Mouse (Mus musculus) liver, embryonic 14.5 days (tissue): ENCODE results near the gene Tmem33. TPM values are rescaled to one million over a fixed set of nuclear protein-coding genes. Genes with fewer than 3 reads are reported as not detected.

Experiments
- ATAC-seq: fragments of 200-750 bp; cut with Nextera tagmentation; 2 replicates; pipeline ENCODE4 v1.8.0; 2017; ENCODE audit warnings: moderate number of reproducible peaks, mild to moderate bottlenecking, moderate library complexity; ENCODE audit not compliant: insufficient read depth
- DNase-seq, 3 experiments: peaks; one replicate each; pipeline ENCODE4 v3.0.0-alpha.2; 2012 to 2013; ENCODE audit warnings: low read depth in 3 of 3, low spot score in 3 of 3
- H3K27ac ChIP-seq: fragments of 300-500 bp; sonication (generic); 2 replicates; pipeline ENCODE4 v1.5.1; 2014; ENCODE audit warnings: moderate library complexity, mild to moderate bottlenecking, control low read depth, inconsistent platforms
- H3K27me3 ChIP-seq: fragments of 300-500 bp; sonication (generic); 2 replicates; pipeline ENCODE4 v1.6.1; 2014; ENCODE audit warnings: mild to moderate bottlenecking, low read length, moderate library complexity; ENCODE audit not compliant: control insufficient read depth, insufficient read depth
- H3K36me3 ChIP-seq: fragments of 300-500 bp; sonication (generic); replicated peaks from 2 replicates; pipeline ENCODE4 v1.6.1; 2014; ENCODE audit warnings: low read depth; ENCODE audit not compliant: control insufficient read depth, insufficient read depth
- H3K4me1 ChIP-seq, 2 experiments: fragments of 200-500 bp in 1 of 2; fragments of 300-500 bp in 1 of 2; sonication (generic) in 1 of 2; replicated peaks; 2 replicates each; pipeline ENCODE4 v1.6.1; 2012 to 2014; ENCODE audit warnings: antibody characterized with exemption in 1 of 2, inconsistent platforms in 1 of 2, low read length in 1 of 2; ENCODE audit not compliant: control insufficient read depth in 2 of 2, insufficient read depth in 2 of 2
- H3K4me2 ChIP-seq: fragments of 300-500 bp; sonication (generic); 2 replicates; pipeline ENCODE4 v1.6.1; 2014; ENCODE audit warnings: low read depth, mild to moderate bottlenecking, control low read depth, moderate library complexity
- H3K4me3 ChIP-seq, 2 experiments: fragments of 200-500 bp in 1 of 2; fragments of 300-500 bp in 1 of 2; sonication (generic) in 1 of 2; 2 replicates each; pipeline ENCODE4 v1.5.1; 2012 to 2014; ENCODE audit warnings: low read depth in 2 of 2, low read length in 2 of 2, mild to moderate bottlenecking in 2 of 2, control low read depth in 1 of 2, inconsistent platforms in 1 of 2, moderate library complexity in 1 of 2; ENCODE audit not compliant: insufficient read depth in 1 of 2
- H3K9ac ChIP-seq: fragments of 300-500 bp; sonication (generic); replicated peaks from 2 replicates; pipeline ENCODE4 v1.6.1; 2014; ENCODE audit warnings: mild to moderate bottlenecking, control low read depth, moderate library complexity
- H3K9me3 ChIP-seq: fragments of 300-500 bp; sonication (generic); 2 replicates; pipeline ENCODE4 v1.6.1; 2016; ENCODE audit warnings: low read length, mixed read lengths; ENCODE audit not compliant: control insufficient read depth
- CTCF ChIP-seq: IDR thresholded peaks from 2 replicates; pipeline ENCODE4 v1.5.1; 2016; ENCODE audit warnings: antibody characterized with exemption, low read depth, control low read depth
- EP300 ChIP-seq: IDR thresholded peaks from 2 replicates; pipeline ENCODE4 v1.6.1; 2016; ENCODE audit warnings: antibody characterized with exemption, low read depth
- WGBS: fragments of 180-500 bp; shearing (Covaris S2); extraction: QIAGEN DNeasy Blood & Tissue Kit; methylation state at CpG from one replicate; pipeline ENCODE4 v1.1.7; 2014; ENCODE audit not compliant: insufficient replicate concordance; 5-methylcytosine and 5-hydroxymethylcytosine counted together
- polyA plus RNA-seq, 2 experiments: library from polyadenylated mRNA; depleted of rRNA in 1 of 2; stranded (reverse) in 1 of 2; unstranded in 1 of 2; fragments of >200 nt; fragmentation: Nextera tagmentation in 1 of 2; extraction: Ambion mirVana in 1 of 2; gene quantifications; 2 replicates each; pipeline versions ENCODE4 v1.2.1 to v1.2.3; 2012 to 2014

Gene Tmem33
- polyA plus RNA-seq (2012; rRNA removed) (41.4 and 45.3 TPM in 2 replicates), polyA plus RNA-seq (2014; fragmentation: Nextera tagmentation; extraction: Ambion mirVana) (83.7 and 83.8 TPM in 2 replicates)

DNA sequence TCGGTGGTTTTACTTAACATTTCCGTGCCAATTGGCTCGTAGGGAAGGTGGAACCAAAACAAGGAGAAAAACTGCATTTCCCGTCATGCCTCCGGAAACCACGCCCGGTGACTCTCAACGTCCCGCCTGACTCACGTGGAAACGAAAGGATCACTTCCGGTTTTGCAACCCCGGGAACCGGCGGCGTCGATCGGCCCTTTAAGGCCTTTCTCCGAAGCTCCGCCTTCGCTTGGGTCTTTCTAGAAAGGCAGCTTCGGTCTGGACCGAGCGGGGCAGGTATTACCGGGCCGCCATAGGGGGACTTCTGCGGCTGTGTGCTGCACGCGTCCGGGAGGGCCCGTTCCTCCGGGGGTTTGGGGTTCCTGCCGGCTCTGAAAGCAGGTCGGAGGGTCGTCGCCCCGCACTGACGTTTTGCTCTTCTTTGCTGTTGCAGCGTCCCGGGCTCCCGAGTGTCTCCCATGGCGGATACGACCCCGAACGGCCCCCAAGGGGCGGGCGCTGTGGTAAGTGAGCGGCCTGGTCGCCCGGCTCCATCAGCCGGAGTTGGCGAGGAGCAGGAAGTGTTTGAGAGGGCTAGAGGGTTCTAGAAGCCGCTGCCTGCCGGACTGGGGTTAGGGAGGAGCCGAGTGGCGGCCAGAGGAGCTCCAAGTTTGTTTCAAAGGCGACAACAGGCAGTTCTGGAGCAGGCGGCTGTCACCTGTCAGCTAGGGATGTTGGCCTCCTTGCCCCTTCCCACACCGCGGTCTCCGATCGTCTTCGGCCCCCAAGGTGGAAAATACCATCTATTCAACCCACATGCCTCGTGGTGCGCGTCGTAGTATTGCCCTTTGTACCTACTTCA, at the start of gene Tmem33:
Gene Tmem33, plus strand, starts transcription at position 35 of the 841 bp plus-strand sequence.
- Histone ChIP-seq H3K4me2 (peak within 1 kb of the TSS; percentile 89), H3K27me3 (no peaks in the 10 kb centered on the region; the same call in 1 of the 2 replicates), H3K27ac (peak within 1 kb of the TSS; percentile 83), H3K9ac (peak within 1 kb of the TSS; percentile 86), H3K4me1 (peaks cover 10 to 21% of the 10 kb centered on the region in 2 experiments), H3K4me3 (peak within 1 kb of the TSS; percentile 80 to 96), H3K36me3 (peaks cover 19% of the 10 kb centered on the region), H3K9me3 (no peaks in the 10 kb centered on the region)
- under 1% methylated on average over 67 of the region's 67 CpGs for WGBS
- peak; percentile 96 to 97 (median 97) for DNase-seq
- ATAC-seq = peak; percentile 89
- peak; percentile 34; the same call in 1 of the 2 replicates for TF ChIP-seq EP300
- TF ChIP-seq CTCF = no peak

DNA sequence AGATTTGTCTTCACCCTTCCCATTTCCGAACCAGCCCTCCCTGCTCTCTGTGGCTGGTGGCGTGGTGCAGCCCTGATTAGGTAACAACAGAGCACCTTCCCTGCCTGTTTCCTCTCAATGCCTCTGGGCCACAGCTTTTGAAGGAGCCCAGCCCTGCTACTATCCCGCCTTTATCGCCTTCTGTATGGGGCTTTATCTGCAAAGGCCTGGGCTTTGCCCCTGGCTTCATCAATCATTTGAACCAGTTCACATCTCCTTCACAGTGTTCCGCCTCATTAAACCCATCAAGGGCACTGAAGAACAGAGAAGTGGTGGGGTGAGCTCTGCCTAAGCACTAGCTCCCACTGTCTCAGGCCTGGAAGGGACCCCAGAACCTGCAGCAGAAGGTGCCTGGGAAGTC, 47.2 kb upstream of the Tmem33 start:
- ATAC-seq = no peak

DNA sequence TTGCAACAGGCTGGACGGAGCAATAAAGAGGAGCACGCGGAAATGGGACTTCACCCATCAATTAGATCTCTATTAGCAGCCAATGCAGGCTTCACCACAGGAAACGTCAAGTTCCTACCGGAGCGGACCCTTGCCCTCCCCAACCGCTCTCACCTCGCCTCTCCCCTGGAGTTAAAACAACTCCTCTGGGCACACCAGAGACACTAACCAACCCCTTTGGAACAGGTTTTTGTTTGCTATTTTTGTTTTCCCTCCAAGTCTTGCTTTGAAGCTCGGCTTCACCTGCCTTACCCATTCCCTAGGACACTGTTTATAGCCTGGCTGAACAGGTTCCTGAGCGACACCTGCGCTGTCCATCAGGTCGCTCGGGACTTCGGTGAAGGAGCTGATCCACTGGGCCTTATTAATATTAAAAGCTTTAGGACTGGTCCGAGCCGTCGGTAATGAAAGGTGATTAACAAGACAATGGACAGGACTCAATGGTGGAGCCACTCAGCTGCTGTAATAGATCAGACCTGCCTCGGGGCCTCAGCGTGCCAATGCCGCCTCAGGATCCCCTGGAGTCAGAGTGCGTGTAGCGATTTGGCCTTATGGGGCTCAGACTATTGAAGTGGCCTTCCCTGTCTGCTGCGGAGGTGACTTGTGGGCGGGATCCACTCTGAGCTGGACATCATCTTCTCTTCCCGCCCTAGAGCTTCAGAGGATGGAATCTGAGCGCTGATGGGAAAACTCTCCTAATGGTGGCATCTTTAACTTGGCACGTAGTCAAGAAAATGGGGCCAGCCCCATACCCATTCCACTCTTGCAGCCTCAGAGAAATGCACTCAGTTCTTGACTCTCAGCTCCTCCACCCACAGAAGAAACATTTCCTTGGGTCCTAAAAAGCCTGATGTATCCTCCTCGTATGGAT, 45.0 kb upstream of the Tmem33 start:
- peaks cover 55% of the 10 kb centered on the region for H3K27me3 ChIP-seq
- H3K9me3 ChIP-seq = no peaks in the 10 kb centered on the region
- H3K27ac ChIP-seq = no peak overlapping the region
- DNase-seq (no peak), ATAC-seq (no peak)
- H3K4me1 ChIP-seq = no peaks in the 10 kb centered on the region
- H3K4me3 ChIP-seq = no peak overlapping the region
- 4% methylated on average over 28 of the region's 28 CpGs for WGBS
- H3K36me3 ChIP-seq = no peaks in the 10 kb centered on the region
- H3K4me2 ChIP-seq = no peak overlapping the region
- no peak for TF ChIP-seq CTCF
- no peak for TF ChIP-seq EP300
- no peak overlapping the region for H3K9ac ChIP-seq

More for the DNA sequence above, 47.2 kb upstream of the Tmem33 start:
- Histone ChIP-seq H3K4me3 (no peak overlapping the region), H3K4me2 (no peak overlapping the region), H3K4me1 (no peaks in the 10 kb centered on the region), H3K27ac (no peak overlapping the region), H3K9me3 (no peaks in the 10 kb centered on the region), H3K27me3 (peaks cover 38% of the 10 kb centered on the region), H3K36me3 (no peaks in the 10 kb centered on the region), H3K9ac (no peak overlapping the region)
- TF ChIP-seq CTCF = no peak
- no peak for TF ChIP-seq EP300
- no peak for DNase-seq
- WGBS = 18% methylated on average over 5 of the region's 5 CpGs

DNA sequence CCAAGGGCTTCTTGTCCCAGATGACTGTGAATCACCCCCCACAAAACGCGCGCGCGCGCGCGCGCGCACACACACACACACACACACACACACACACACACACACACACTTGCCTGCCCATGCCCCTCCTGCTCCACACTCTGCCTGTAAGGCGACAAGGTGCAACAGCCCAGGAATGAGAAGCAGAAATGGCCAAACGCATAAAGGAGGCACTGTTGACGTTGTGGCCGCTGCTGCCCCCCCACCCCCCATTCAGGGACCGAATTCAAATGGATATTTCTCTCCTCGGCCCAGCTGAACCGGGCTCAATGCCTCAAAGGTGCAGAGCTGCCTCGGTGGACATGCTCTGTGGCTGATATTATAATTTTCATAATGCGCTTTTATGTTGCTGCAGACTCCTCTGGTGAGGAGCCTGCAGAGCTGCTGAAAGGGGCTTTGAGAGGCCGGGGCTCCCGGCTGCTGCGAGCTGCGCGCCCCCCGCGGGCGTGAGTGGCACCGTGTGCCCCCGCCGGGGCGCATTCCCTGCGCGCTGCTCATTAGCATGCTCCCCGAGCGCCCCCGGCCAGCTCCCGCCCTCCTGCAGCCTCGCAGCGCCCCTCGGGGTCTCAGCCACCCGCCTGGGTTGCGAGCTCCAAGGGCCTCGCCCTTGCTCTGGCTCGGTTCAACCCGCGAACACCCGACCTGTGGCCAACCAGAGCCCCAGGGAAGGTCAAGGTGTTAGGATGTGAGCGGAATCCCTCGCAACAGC, 44.2 kb upstream of the Tmem33 start:
- no peak overlapping the region for H3K4me3 ChIP-seq
- TF ChIP-seq EP300 (no peak), CTCF (no peak)
- no peaks in the 10 kb centered on the region for H3K4me1 ChIP-seq
- H3K27ac ChIP-seq = no peak overlapping the region
- H3K27me3 ChIP-seq = peaks cover 58% of the 10 kb centered on the region
- no peaks in the 10 kb centered on the region for H3K9me3 ChIP-seq
- no peaks in the 10 kb centered on the region for H3K36me3 ChIP-seq
- WGBS = 1% methylated on average over 49 of the region's 49 CpGs
- ATAC-seq (no peak), DNase-seq (no peak)
- H3K4me2 ChIP-seq = no peak overlapping the region
- no peak overlapping the region for H3K9ac ChIP-seq
